Mouse (Mus musculus) testis, adult 2 months (tissue): ENCODE measurements around the gene Olfr1512.

Experiments
- CTCF ChIP-seq: fragments of 200-500 bp; IDR thresholded peaks from 2 replicates; pipeline ENCODE4 v1.5.1; 2012; ENCODE audit warnings: low read depth, mild to moderate bottlenecking, inconsistent platforms, low read length, moderate library complexity; ENCODE audit not compliant: control insufficient read depth, insufficient read depth, insufficient replicate concordance
- POLR2A ChIP-seq: fragments of 200-500 bp; IDR thresholded peaks from 2 replicates; pipeline ENCODE4 v1.6.1; 2012; ENCODE audit warnings: low read depth, mild to moderate bottlenecking, inconsistent platforms, low read length, moderate library complexity; ENCODE audit not compliant: control insufficient read depth

GRCm38 (mm10) chr14:52427686-52428085 is 48.7 kb upstream of the Olfr1512 start:
- no peak for TF ChIP-seq POLR2A
- no peak for TF ChIP-seq CTCF
